Mouse (Mus musculus) heart, postnatal 0 days (tissue): Measurements from ENCODE around the gene Wdr4.

Experiments
- CTCF ChIP-seq: IDR thresholded peaks from 2 replicates; pipeline ENCODE4 v1.5.1; 2016; ENCODE audit warnings: antibody characterized with exemption, control low read depth, low read depth
- EP300 ChIP-seq: IDR thresholded peaks from 2 replicates; pipeline ENCODE4 v1.6.1; 2016; ENCODE audit warnings: antibody characterized with exemption, low read depth

DNA sequence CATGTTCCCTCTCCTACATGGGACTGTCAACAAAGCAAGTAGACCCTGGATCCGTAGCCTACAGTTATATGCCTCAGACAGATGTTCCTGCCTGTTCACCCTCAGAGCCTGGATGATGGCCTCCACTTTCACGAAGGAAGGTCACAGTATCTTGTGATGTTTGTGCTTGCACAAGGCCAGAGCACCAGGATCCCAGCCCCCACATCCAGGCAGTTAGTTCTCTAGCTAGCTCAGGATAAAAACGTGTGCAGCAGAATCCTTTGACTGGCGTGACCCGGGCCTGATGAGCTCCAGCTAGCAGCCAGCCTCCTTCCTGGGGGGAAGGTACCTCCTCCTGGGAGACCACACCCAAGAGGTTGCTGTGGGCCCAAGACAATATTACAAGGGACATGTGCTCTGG is 51.3 kb downstream of the Wdr4 start:
- TF ChIP-seq CTCF = no peak
- no peak for TF ChIP-seq EP300
